Mouse (Mus musculus) kidney, adult 18-20 months (tissue): Measurements from ENCODE around the gene Sec14l1.
A peak's percentile ranks its signal among the peaks of the same experiment; 100 is the strongest.
"Not testable (repeated sequence)": the region's sequence is repeated elsewhere in the genome, so short reads cannot be mapped to it uniquely, and the experiment has no call there.

ENCODE experiments used
- DNase-seq: peaks from one replicate; pipeline ENCODE4 v3.0.0; 2021

Sec14l1 gene

DNA sequence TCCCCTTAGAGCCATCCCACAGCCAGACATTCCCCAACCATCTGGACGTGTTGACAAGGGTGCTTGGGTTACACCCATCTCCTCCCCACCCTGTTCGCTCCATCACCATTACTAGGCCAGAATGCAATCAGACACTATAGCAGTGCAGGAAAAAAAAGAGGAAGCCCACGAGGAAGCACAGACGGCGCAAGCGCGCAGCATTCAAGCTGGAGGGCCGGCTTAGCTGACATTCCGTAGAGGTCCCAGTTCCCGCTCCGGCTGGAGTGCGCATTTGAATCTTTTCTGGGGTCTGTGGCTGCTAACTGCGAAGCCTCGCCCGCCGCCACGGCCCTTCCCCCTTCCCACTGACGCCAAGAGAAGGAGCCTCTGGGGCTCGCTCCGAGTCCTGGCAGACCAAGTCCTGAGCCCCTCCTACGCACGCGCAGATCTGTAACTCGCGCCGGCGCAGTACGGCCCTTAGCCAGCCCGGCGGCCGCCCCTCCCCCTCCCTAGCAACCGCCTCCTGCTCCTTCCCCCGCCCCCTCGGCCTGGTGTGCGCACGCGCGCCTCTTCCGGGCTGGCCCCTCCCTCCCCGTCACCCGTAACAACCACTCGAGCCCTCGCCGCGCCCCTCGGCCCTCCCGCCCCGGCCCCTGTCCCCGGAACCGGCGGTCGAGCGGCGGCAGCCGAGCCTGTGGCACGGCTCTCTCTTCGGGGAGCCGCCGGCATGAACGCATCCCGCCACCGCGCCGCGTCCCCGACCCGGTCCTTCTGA lies at the start of gene Sec14l1:
Sec14l1 (plus strand) TSS at position 577 of the 754 bp plus-strand sequence.
- DNase-seq, result peak; percentile 99

DNA sequence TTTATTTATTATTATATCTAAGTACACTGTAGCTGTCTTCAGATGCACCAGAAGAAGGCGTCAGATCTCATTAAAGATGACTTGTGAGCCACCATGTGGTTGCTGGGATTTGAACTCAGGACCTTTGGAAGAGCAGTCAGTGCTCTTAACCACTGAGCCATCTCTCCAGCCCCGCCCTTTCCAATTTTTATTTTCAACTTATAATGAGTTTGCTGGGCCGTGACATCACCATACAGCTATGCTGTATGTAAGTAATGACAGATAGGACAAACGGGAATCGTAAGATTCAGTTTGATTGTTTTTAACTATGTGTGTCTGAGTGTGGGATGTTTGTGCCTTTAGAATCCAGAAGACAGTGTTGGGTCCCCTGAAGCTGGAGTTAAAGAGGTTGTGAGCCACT lies 49.4 kb upstream of the Sec14l1 start:
- DNase-seq, result not testable (repeated sequence)

DNA sequence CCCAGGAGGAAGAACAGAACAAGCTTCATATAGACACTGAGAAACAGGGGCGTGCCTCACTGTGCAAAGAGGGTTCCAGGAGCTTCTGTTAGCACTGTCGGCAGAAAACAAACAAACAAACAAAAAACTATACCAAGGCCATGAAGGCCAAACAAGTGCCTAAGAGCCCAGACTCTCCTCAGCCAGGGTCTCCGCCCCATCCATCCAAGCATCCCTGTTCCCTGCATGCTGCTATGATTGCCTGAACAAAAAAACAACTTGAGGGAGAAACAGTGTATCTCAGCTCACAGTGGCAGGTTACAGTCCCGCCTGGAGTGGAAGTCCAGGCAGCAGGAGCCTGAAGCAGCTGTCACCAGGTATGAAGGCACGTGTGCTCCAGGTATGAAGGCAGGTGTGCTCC lies 48.2 kb upstream of the Sec14l1 start:
- no peak for DNase-seq

DNA sequence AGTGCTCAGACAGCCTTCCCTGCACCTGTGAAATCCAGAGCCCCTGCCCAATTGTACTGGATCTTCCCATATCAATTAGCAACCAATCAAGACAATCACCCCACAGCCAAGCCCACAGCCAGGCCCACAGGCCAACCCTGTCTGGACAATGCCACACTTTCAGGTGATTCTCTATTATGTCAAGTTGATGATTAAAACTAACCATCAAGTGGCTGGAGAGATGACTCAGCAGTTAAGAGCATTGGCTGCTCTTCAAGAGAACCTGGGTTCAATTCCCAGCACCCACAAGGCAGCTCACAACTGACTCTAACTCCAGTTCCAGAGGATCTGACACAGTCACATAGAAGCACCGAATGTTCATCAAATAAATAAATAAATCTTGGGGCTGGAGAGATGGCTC lies 46.6 kb upstream of the Sec14l1 start:
- DNase-seq, result no peak

DNA sequence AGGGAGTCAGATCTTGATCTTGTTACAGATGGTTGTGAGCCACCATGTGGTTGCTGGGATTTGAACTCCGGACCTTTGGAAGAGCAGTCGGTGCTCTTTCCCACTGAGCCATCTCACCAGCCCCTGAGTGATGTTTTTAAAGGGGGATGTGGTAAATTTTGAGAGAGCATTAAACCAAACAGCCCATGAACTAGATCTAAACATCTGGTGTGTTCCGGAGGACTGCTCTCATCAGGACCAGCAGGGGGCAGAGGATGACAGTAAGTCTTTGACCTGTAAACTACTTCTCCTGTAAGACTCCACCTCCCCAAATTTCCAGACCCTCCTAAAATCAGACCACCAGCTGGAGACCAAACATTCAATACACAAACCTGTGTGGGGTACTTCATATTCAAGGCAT lies 45.9 kb upstream of the Sec14l1 start:
- DNase-seq, result no peak

DNA sequence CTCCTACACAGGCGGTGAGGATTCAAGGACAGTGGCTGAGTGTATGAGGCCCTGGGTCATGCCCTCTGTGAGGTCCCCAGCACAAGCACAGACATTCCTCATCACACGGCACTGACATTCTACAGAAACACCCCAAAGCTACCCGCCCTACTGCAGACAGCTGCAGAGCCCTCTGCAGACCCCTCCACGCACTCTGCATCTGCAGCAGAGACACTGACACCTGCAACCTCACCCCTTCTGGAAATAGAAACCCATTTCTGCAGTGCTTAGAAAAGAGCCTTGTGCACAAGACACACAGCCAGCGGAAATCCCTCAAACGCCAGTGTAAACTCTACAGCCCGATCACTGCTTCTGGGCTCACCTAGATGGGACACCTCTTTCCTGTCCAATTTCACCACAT lies 44.3 kb upstream of the Sec14l1 start:
- DNase-seq, result no peak

DNA sequence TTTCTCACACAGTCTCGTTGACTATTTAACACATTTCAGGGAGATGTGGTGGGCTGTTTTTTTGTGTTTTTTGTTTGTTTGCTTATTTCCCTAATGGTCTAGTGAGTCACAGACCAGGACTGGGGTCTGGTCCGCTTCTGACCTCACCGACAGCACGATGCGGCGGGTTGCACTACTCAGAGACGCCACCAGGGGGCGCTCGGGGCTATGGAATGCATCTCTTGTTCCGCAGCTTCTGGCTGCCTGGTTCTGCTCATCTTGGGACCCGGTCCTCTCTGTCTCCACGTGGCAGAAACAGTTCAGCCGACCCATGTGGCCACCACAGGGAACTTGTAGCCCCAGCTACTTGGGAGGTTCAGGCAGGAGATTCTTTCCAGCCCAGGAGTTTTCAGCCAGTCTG lies 42.8 kb upstream of the Sec14l1 start:
- peak; percentile 86 for DNase-seq

DNA sequence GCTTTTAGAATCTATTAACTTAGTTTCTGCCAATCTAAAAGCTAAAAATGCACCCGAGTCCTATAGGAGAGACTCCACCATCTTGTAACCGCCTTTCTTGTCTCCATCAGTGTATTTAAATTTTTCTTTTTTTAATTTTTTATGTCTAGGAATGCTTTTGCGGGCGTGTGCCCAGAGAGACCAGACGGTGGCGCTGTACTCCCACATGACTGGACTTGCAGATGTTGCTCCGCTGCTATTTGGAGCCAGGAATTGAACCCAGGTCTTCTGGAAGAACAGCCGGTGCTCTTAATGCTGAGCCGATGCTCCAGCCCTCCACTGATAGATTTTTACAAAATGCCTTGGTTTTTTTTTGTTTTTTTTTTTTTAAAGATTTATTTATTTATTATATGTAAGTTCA lies 41.5 kb upstream of the Sec14l1 start:
- no peak for DNase-seq

DNA sequence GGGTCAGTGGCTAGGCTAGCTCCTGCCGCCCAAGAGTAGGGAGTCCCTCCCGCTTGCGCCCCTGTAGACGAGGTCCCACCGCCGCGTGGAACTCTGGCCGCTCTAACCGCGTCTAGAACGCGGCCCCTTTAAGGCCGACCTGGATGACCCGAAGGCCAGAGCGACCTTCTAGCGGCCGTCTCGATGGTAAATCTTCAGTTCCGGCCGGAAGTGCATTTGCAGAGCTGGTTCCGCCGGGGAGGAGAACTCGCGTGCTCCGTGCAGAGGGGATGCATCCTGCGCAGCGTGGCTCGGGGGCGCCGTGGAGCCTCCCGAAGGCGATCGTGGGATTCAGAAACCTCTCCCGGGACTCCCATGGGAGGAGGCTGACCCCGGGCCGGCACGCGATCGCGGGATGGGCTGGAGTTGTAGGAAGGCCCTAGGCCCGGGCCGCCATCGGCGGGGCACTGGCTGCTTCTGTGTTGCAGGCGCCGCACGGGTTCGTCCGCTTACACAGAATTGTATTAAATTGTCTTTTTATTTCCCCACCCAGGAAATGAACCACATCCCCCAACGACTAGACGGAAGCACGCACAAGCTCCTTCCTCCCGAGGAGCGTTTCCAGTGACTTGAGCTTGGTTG lies 38.3 kb upstream of the Sec14l1 start:
- DNase-seq, result peak; percentile 87

DNA sequence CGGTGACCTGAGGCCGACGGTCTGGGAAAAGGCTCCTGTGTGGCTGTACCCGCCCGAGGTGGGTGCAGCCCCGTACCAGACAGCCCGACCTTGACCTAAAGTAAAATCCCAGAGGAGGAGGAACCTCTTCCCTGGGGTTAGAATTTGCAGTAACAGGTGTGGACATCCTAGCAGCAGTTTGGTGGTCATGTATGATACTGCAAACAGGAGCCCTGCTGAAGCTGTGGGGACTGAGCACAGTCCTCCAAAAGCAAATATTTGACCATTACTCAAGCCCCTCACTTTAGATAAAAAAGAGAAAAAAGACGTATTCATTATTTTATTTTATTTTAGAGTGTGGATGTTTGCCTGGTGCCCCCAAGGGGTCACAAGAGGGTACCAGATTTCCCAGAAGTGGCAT lies 37.7 kb upstream of the Sec14l1 start:
- no peak for DNase-seq

DNA sequence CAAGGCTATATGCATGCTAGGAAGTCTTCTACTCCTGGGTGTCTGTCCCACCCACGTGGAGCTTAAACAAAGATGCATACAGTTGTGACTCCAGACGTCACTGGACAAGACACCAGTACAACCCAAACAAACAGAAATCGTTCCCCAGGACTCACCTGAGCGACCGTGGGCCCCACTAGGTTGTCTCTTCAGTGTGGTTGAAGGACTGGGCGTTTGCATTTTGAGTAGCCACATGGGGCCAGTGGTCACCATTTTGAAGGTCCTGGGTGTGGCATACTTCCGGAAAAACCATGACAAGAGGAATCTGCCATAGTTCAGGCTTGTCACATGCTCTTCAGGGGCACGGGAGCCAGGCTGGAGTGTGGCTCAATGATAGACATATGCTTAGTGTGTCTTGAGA lies 37.1 kb upstream of the Sec14l1 start:
- DNase-seq, result no peak

DNA sequence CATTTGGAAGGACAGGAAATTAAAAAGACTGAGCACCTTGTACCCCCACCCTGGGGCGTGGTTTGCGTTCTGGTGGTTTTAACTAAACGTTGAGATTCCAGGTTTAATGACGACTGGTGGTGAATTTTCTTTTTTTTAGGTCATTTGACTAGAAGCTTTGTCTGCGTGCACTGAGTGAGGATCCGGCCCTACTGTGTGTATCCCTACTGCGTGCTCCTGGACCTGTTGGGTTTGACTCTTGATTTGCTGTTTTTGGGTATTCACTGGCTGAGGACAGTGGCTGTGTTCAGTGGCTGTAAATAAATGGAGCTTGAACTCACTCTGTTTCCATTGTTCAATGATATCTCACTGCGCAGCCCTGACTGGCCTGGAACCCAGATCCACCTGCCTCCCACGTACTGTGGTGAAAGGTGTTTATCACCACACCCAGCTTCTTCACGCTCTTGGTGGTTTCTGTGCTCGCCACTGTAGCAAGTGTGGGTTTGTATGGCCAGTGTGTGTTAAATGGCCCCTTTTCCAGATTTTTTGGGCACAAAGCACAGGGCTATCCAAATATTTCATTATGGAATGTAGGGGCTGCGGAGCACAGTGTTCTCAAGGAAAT lies 36.2 kb upstream of the Sec14l1 start:
- no peak for DNase-seq

DNA sequence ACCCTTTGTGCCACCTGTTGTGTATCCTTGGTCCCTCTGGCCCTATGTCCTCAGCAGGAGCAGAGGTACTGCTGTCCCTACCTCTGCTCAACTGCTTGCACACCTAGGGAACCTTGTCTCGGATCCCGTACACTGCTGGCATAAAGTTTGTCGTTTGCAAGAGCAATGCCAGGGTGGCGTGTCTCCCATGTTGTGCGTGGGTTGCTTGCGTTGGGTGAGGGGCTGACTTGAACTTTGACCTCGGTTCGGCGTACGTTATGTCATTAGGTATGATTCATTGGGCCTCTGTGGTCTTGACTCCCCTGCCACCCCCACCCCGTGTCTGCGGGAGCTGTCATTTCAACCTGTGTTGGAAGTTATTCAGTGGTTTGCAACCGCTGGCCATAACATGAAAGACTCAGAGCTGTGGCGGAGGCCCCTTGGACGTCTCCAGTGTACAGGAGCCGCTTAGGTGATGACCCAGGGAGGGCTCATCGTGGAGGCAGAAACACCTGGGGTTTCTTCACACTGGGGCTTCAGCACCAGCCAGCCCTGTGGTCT lies 35.2 kb upstream of the Sec14l1 start:
- DNase-seq, result no peak

DNA sequence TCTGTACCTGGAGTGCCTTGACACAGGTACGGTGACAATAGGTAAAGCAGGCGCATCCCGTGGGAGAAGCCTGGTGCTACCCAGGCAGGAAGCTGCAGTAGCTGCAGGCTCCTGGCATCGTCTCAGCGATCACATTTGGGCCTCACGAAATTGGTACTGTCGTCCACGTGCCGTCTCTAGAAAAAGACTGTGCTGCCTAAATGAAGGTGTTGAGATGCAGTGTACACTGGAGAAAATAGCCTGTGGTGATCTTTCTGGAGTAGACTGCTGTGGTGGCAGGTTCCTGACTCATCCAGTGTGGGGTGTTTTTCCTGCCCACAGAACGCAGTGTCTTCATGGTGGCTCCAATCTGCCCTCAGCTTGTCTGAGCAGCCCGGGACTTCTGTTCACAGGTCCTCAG lies 34.8 kb upstream of the Sec14l1 start:
- no peak for DNase-seq

DNA sequence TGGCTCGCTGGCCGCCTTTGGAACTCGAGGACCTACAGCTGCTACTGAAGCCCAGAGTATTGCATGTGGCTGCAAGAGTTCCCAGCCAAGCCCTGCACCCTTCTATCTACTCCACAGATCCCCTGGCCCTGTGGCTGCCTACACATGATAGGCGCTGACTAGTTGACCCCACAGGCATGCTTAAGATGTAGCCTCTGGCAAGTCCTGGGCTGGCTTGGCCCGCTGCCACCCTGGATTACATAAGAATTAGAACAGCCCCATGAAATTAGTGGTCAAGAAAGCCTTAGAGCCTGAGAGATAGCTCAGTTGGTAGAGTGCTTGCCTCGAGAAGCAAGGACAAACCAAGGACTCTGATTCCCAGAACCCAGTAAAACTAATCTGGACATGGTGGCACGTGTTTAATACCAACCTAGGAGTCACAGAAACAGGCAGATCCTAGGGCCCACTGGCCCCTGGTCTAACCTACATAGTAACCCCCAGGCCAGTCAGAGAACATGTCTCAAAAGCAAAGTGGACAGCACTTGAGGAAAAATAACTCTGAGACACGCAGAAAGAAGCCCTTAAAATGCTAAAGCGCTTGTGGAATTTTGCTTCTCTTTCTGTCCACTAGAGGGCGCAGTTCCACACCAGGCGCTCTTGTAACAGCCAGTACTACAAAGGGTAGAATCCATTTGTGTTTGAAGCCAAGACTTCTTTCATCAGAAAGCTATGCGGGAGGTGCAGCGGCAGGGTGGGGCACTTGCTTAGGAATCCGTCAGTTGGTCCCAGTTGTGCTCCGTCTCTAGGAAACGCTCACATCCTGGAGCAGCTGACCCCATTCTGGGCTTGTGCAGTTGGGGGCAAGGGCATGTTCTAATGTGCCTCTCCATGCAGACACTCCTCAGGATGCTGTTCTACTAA lies 33.6 kb upstream of the Sec14l1 start:
- peak; percentile 82 for DNase-seq

DNA sequence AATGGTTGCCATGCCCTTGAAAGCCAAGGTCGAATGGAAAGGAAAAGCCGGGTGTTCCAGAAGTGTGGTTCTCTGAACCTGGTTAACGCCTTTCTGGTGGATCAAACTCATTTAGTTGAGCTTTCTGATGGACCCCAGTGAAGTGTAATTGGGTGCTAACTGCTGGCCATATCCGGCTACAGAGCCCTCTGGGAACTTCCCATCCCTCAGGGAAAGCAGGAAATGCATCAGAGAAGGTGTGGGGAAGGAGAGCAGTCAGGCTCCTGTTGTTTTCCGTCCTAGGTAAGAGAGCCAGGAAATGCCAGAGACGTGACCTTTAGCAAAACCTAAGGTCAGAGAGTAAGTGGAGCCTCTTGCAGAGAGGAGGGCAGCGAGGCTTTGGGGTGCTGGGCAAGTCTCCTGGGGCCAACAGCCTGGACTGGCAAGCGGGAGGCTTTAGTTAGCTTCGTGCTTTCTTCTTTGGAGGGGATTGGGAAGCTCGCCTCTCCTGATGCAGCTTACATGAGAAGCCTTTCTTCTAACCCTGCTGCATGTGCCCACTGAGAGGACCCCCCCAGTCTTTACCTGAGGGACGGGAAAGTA lies 32.5 kb upstream of the Sec14l1 start:
- no peak for DNase-seq

DNA sequence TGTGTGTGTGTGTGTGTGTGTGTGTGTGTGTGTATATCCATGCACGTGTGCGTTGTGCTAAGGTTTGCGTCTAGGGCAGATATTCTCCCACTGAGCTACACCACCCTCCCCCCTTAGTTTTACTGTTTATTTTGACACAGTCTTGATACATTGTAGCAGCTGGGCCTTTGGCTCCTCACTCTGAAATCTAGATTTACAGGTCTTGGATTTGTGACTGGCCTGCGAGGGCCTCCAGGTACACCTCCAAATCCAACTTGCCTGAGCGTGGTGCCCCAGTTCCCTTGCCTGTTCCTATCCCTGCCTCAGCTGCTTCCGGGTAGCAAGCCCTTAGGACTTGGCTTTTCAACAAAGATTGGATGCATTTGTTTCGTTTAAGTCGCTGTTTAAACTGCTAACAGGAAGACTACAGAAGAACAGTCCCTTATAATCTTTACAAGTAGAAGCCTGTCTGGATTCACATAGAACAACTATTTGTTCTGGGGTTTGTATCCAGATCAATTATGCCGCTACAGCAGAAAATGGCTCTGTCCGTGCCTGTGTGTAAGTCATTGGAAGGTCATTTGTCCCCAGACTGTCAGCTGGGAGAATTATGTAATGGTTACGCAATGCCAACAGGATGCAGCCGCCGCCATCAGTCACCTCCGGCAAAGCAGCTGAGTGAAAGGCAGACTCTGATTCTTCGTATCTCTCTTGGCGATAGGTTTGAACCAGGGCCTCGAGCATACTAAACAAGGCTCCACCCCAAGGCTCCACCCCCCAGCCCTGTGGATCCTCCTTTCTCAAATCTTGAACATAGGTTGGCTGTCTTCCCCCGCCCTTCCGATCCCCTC lies 31.7 kb upstream of the Sec14l1 start:
- peak; percentile 65 for DNase-seq

DNA sequence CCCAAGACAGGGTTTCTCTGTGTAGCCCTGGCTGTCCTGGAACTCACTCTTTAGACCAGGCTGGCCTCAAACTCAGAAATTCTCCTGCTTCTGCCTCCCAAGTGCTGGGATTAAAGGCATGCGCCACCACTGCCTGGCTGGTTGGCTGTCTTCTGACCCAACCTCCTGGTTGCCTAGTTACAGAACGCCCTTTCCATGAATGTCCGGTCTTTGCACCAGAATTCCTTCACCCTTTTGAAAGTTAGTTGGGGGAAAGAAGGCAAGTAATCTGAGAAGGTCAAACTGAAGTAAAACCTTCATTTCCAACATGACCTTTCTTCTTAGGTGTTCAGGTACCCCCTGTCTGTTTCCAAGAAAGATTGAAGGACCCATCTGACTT lies 31.1 kb upstream of the Sec14l1 start:
- not testable (repeated sequence) for DNase-seq

DNA sequence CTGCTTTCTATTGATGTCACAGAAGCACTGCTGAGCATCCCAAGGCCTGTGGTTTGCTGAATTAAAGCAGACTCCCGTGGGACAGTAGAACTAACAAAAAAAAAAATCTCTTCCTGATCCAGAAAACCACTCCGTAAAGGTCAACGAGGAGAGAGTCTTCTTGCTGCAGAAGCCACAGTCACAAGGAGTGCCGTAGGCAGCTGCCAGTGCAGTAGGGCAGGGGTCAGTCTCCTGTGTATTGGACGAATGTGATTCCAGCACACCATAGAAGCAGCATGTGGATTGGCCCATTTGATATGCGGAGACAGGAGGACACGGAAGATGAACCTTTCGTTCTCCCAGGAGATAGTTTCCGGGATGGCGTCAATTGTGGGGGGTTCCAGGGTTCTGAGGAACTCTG lies 28.8 kb upstream of the Sec14l1 start:
- no peak for DNase-seq

DNA sequence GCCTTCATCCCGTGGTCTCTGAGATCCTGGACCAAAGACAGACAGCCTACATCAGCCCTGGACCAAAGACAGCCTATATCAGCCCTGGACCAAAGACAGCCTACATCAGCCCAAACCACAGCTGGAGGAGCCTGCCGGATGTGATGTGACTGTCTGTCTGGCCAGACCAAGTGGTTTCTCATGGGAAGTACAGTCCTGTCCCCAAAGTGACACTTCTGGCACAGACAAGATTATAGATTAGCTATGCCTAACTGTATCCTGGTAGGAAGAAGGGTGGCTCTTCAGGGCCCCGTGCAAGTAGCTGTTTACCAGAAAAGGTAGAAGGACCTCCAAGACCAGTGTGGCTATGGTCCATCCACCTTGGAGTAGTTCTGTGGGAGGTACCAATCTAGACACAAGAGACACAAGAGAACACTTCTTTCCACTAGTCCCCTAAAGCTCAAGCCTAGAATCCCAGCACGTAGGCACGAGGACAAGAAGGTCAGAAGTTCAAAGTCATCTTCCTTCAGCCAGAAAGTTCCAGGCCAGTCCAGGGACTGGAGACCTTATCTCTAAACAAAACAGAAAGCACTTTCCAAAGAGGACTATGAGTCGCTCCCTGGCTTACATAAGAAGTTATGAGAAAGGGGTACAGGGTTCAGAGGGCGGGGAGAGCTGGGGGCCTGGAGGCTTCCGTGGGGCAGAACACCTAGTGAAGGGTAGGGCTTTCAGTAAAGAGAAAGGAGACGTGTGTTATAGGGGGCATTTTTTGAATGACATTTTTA lies 27.8 kb upstream of the Sec14l1 start:
- DNase-seq, result no peak
